Mouse (Mus musculus): ENCODE measurements around the gene Slc4a1ap. TPM values are rescaled to one million over a fixed set of nuclear protein-coding genes. Genes with fewer than 3 reads are reported as not detected.

The Slc4a1ap gene
- total RNA-seq, 4 experiments from 2014 or later, result 34.9 to 44.1 (median 38.0) TPM

Other genes starting within 250 kb of the Slc4a1ap start
- gene Ift172, start 235.9 kb upstream of the Slc4a1ap start, total RNA-seq (2022), result 10 to 100 TPM; 38.1 to 62.4 (median 49.5) TPM
- 10 to 100 TPM in 2 of 4 experiments, 1 to 10 TPM in 2; 6.6 to 15.1 (median 10.6) TPM for gene Fndc4, start 230.9 kb upstream of the Slc4a1ap start, total RNA-seq (2022)
- under 1 TPM in 3 of 4 experiments, not detected in 1; 0.26 to 0.70 (median 0.49) TPM for gene Gckr, start 229.6 kb upstream of the Slc4a1ap start, total RNA-seq (2022)
- 10 to 100 TPM; 21.4 to 36.3 (median 26.8) TPM for gene Zfp512, start 74.6 kb upstream of the Slc4a1ap start, total RNA-seq (2022)
- gene 4930548H24Rik, start 41.3 kb upstream of the Slc4a1ap start, total RNA-seq (2022), result under 1 TPM in 2 of 4 experiments, not detected in 2; 0.22 TPM
- gene Gpn1, start 32.3 kb upstream of the Slc4a1ap start, total RNA-seq (2022), result 10 to 100 TPM; 34.2 to 39.4 (median 36.6) TPM
- gene Supt7l, start 812 bp downstream of the Slc4a1ap start, total RNA-seq (2022), result 10 to 100 TPM; 20.3 to 24.5 (median 22.9) TPM
- gene Mrpl33, start 69.9 kb downstream of the Slc4a1ap start, total RNA-seq (2022), result 100 to 1,000 TPM; 266 to 421 (median 323) TPM
- 10 to 100 TPM in 3 of 4 experiments, 1 to 10 TPM in 1; 8.9 to 14.8 (median 10.5) TPM for gene Rbks, start 170.6 kb downstream of the Slc4a1ap start, total RNA-seq (2022)
- gene Babam2, start 170.7 kb downstream of the Slc4a1ap start, total RNA-seq (2022), result 100 to 1,000 TPM; 109 to 127 (median 118) TPM

Data from adrenal gland, adult 8-10 months (tissue).